Mouse (Mus musculus) urinary bladder, postnatal 4 days (tissue): ENCODE measurements around the gene Scin.

Experiments
- DNase-seq, 2 experiments: peaks; one replicate each; pipeline ENCODE4 v3.0.0; 2021 to 2022; ENCODE audit warnings: low spot score in 2 of 2

Scin gene

DNA sequence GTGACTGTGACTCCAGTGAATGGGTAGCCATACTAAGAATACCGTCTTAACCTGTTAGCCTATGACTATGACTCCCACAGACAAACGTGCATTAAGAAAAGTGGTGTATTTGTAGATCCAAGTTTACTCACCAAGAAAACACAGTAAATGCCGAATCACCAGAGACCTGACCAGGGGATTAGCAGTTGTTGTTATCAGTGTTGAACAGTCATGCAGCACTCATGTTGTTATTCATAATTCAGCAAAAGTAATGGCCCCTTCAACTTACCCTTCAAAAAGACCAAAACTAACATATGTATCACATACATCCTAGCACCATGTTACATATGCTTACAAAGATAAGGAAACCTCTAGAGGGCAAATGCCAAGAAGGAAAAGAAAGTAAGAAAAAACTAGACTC is 106.6 kb downstream of the Scin start:
- no peak for DNase-seq

DNA sequence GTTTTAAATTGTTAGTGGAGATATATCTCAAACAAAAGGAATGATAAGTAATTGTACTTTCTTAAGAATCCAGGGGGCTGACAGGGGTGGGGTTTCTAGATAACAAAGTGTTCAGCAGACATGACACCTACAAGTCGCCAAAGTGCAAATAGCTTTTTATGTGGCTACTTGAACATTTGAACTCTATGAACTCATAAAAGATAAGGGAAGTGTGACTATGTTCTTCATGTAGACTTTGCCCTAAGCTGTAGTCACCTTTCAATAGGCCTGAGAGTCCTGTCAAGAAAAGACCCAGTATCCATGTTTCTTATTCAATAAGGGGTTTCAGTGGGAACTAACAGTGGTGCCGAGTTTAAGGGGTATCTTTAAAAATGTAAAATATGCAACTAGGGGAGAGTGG is 110.1 kb downstream of the Scin start:
- no peak for DNase-seq

DNA sequence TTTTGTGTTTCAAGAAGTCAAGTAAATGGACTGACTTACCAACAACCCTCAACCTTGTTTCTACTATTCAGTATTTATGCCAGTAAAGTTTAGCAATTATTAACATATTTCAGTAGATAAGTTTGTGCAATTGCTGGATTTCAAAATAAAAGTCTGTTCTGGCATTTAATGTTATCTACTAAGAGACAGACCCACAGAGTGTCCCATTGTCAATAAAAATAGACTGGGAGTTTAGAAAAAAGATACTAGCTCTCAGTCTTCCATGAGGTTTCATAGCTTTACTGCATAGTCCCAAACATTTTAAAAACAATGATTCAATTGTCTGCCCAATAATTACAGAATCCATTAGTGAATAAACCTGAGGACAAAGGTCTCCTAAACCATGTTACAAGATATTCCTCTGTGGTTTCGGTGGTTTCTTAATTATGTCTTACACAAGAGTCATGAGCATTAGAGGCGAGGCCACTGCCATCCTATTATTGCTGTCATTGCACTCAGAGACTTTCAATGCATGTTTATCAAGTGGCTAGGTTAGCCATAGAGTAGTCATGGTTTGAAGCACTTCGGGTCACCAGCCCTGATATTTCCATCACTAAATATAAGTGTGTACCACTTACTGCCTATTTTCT is 110.9 kb downstream of the Scin start:
- no peak for DNase-seq

DNA sequence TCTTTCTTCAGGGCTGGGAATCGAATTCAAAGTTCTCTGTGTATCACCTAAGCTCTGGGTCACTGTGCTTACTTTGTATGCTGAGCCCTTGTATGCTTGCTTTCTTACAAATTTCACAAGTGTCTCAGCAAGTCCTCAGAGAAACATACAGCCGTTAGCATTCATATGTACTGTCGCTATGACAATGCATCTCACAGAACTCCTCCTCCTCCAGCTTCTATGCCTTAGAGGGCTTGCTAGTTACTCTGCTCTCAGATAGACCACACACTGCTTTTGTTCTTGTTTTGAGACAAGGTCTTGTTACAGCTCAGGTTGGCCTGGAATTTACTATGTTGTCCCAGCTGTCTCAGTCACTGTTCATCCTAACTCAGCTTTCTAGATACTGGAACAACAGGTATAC is 111.7 kb downstream of the Scin start:
- DNase-seq = no peak

DNA sequence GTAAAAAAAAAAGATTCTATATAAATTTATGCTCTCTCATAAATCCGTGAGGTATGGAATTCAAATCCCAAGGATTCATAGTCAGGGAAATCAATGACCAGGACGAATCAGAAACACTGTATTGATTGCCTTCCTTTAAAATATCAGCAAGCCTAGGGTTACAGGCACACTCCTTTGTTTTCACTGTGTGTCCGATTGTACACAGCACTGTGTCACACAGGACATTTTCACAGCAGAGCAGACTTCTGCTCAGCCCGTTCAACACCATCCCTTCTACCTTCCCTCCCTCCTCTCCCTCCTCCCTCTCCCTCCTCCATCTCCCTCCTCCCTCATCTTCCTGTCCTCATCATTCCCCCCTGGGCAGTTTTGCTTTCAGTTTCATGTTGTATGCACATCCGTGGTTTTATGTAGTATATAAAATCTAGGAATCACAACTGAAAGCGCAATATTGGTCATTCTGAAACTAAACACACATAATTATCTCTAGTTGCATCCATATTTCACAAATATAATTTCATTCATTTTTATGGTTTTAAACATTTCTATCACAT is 116.0 kb downstream of the Scin start:
- no peak for DNase-seq

DNA sequence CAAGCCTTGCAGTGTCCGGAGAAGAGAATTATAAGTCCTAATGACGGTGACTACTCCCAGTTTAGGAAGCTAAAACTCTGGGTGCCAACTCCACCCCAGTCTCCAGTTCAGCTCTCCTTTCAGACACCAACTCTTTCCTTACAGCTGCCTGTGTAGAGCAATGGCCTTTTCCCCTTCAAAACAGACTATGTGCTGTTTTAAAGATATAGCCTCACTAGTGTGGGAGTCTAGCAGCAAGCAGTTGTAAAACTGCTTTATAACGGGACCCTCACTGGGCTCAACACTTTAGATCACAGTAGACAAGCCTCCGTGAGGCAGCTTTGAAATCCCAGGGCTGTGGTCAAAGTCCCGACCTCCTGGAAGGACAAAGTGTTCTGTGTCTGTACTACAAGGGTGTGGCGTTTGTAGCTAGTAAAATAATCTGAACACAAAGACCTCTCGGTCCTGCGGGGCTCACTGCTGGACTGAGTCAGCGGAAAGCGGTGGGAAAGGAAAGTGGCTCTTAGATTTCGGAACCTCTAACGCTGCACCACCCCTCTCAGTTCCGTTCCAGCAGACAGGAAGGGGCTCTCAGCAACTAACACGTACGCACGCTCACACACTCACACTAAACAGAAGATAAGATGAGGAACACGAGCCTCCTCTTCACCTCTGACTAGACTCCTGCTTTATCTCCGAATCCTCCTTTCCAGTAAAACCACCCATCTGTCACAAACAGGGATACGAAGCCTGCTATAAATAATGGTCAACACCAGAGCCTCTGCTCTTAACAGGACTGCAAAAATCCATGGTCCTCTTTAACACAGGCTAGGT is 117.2 kb downstream of the Scin start:
- peak in 1 of 2 experiments; percentile 40 for DNase-seq

DNA sequence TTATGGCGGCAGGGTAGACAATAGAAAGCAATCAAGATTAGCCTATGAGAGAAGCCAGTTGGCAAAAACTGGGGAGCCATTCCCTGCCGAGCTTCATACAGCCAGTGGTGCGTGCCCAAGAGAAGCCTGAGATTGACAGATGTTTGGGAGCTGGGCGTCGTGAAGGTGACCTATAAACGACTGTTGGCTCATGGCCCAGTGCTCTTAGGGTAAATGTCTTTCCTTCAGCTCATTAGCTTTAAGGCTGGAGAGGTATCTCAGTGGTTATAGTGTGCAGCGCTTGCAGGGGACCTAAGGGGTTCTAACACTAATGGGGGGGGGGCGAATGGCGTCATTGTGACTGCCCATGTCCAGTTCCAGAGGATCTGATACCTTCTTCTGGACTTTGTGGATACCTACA is 118.0 kb downstream of the Scin start:
- DNase-seq = no peak

DNA sequence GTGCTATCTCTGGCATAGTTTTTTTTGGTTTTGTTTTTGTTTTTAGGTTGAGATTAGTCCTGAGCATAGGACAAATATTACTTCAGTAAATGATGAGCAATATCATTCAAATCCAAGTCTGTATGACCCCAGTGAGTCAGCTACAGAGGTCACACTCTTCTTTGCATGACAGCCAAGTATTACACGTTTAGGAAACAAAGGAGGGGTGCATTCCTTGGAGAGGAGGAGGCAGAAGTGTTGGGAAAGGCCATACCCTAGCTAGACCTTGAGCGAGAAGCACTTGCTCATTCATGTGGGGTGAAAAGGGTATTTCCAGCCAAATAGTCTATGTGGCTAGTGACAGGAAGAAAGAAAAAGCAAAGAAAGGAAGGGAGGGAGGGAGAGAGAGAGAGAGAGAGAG is 124.2 kb downstream of the Scin start:
- no peak for DNase-seq
